Mouse (Mus musculus): ENCODE results near the gene Troap. TPM values are rescaled to one million over a fixed set of nuclear protein-coding genes. Genes with fewer than 3 reads are reported as not detected.

The Troap gene
- polyA plus RNA-seq, 2 experiments: 22.1 to 41.5 TPM

DNA sequence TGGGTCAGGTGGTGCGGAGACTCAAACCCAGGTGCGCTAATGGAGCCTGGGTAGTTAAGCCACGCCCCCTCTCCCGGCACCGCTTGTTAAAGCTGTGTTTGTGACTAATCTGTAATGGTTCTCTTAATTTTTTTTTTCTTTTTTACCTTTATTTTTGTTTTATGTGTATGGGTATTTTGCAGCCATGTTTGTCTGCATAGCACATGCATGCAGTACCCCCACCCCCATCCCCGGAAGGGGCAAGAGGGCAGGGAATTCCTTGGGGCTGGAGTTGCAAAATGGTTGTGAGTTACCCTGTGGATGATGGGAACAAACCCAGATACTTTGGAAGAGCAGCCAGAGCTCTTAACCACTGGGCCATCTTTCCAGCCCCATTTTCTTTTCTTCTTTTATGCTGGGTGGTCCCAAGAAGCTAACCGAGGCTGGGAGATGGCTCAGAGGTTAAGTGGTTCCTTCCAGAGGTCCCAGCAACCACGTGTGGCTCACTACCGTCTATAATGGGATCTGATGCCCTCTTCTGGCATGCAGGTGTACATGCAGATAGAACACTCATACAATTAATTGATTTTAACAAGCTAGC is 39.1 kb downstream of the Troap start:
- H3K4me3 ChIP-seq (replicated peaks; ENCODE audit: low read length): 0 out of 2 replicates have a peak overlapping the region, but pooled peaks have one; percentile 2
- ATAC-seq (ENCODE audit: low FRiP score, low read depth): no peak

DNA sequence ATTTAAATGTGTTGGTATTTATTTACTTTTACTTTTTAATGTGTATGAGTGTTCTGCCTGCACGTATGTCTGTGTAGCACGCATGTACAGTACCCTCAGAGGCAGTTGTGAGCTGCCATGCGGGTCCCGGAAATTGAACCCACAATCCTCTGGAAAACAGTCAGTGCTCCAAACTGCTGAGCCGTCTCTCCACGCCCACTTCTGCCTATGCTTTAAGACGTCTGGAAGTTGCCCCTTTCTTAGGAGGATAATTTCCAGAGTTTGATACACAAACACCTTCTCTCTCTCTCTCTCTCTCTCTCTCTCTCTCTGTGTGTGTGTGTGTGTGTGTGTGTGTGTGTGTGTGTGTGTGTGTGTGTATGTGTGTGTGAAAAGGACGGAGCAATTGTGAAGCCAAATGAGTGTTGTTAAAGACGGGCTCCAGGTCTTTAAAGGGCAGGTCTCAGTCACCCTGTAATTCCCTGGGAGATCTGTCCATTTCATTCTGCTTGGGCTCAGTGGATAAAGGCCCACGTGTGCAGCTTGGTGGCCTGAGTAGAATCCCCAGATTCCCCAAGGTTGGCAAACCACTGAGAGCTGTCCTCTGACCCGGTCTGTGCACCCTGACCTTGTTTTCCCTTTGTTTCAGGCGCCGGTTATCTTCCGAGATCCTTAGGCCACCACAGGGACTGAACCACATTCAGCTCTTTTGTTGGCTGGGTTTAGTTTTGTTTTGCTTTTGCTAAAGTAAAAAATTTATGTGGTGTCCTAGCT is 40.1 kb downstream of the Troap start:
- H3K27ac ChIP-seq (replicated peaks; ENCODE audit: low read depth, low read length): no peak overlapping the region
- ATAC-seq (ENCODE audit: low FRiP score, low read depth) (no peak), DNase-seq (ENCODE audit: low spot score) (no peak)
- 62% methylated on average over 14 of the region's 14 CpGs for WGBS
- H3K9ac ChIP-seq (ENCODE audit: low read depth, low read length, severe bottlenecking): no peak overlapping the region
- H3K36me3 ChIP-seq (ENCODE audit: control insufficient read depth, insufficient read depth, low read length): no peaks in the 10 kb centered on the region
- H3K4me1 ChIP-seq (ENCODE audit: control insufficient read depth, insufficient read depth, low read length): peaks cover 5% of the 10 kb centered on the region; the same call in 1 of the 2 replicates
- no peaks in the 10 kb centered on the region for H3K27me3 ChIP-seq (ENCODE audit: control insufficient read depth, insufficient read depth, low read length)
- no peaks in the 10 kb centered on the region for H3K9me3 ChIP-seq (ENCODE audit: control insufficient read depth, low read length)
- TF ChIP-seq POLR2A (IDR thresholded peaks at IDR 0.05; ENCODE audit: borderline replicate concordance, extremely low read depth, insufficient read depth, insufficient read length): no peak
- H3K4me2 ChIP-seq (replicated peaks; ENCODE audit: low read depth, low read length, severe bottlenecking): no peak overlapping the region
- H3K4me3 ChIP-seq (replicated peaks; ENCODE audit: low read length): no peak overlapping the region

More for the DNA sequence above, 39.1 kb downstream of the Troap start:
- Histone ChIP-seq H3K9ac (ENCODE audit: low read depth, low read length, severe bottlenecking) (no peak overlapping the region), H3K4me1 (ENCODE audit: control insufficient read depth, insufficient read depth, low read length) (peaks cover 5% of the 10 kb centered on the region; the same call in 1 of the 2 replicates), H3K4me2 (replicated peaks; ENCODE audit: low read depth, low read length, severe bottlenecking) (peak overlapping the region; percentile 21; the same call in 1 of the 2 replicates), H3K27ac (replicated peaks; ENCODE audit: low read depth, low read length) (no peak overlapping the region), H3K27me3 (ENCODE audit: control insufficient read depth, insufficient read depth, low read length) (no peaks in the 10 kb centered on the region), H3K36me3 (ENCODE audit: control insufficient read depth, insufficient read depth, low read length) (no peaks in the 10 kb centered on the region), H3K9me3 (ENCODE audit: control insufficient read depth, low read length) (no peaks in the 10 kb centered on the region)
- no peak for TF ChIP-seq POLR2A (IDR thresholded peaks at IDR 0.05; ENCODE audit: borderline replicate concordance, extremely low read depth, insufficient read depth, insufficient read length)
- 2% methylated on average over 9 of the region's 9 CpGs for WGBS
- no peak for DNase-seq (ENCODE audit: low spot score)

DNA sequence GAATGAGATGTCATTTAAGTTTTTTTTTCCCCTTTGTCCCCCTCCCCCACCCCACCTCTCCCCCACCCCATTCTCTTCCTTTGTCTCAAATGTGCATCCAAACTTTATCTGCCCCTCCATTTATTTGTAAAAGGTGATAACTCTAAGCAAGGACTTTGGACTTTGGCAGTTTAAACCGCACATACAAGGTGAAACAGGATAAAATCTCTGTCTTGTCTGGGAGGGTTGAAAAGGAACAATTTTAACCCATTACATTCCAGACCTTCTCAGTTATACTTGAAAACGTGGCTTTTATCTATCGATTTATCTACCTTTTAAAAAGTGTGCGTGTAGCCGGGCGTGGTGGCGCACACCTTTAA is 40.7 kb downstream of the Troap start:
- H3K27ac ChIP-seq (replicated peaks; ENCODE audit: low read depth, low read length): no peak overlapping the region
- H3K4me1 ChIP-seq (ENCODE audit: control insufficient read depth, insufficient read depth, low read length): peaks cover 5% of the 10 kb centered on the region; the same call in 1 of the 2 replicates
- H3K4me3 ChIP-seq (replicated peaks; ENCODE audit: low read length): no peak overlapping the region
- H3K27me3 ChIP-seq (ENCODE audit: control insufficient read depth, insufficient read depth, low read length): no peaks in the 10 kb centered on the region
- no peak for DNase-seq (ENCODE audit: low spot score)
- no peaks in the 10 kb centered on the region for H3K9me3 ChIP-seq (ENCODE audit: control insufficient read depth, low read length)
- 87% methylated on average over 7 of the region's 7 CpGs for WGBS
- no peak overlapping the region for H3K9ac ChIP-seq (ENCODE audit: low read depth, low read length, severe bottlenecking)
- no peak for TF ChIP-seq POLR2A (IDR thresholded peaks at IDR 0.05; ENCODE audit: borderline replicate concordance, extremely low read depth, insufficient read depth, insufficient read length)
- H3K36me3 ChIP-seq (ENCODE audit: control insufficient read depth, insufficient read depth, low read length): no peaks in the 10 kb centered on the region
- no peak overlapping the region for H3K4me2 ChIP-seq (replicated peaks; ENCODE audit: low read depth, low read length, severe bottlenecking)
- no peak for ATAC-seq (ENCODE audit: low FRiP score, low read depth)

DNA sequence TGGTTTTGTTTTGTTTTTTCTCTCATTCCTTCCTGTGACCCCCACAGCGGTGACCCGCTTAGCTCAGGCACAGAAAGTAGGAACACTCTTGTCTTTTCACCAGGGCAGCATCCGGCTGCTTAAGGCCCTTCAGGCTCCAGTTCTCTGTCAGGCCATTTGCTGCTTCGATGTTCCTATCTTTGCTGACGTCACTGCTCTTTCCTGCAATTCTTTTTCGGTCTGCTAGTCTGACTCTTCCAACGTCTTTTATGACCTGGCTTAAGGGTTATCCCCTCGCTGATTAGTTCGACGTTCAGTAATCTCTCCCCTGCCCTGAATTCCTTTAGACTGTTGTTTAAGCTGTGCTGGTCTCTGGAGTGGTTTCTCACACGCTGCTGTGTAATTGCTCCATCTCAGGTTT is 42.2 kb downstream of the Troap start:
- TF ChIP-seq POLR2A (IDR thresholded peaks at IDR 0.05; ENCODE audit: borderline replicate concordance, extremely low read depth, insufficient read depth, insufficient read length): no peak
- Histone ChIP-seq H3K9ac (ENCODE audit: low read depth, low read length, severe bottlenecking) (no peak overlapping the region), H3K27me3 (ENCODE audit: control insufficient read depth, insufficient read depth, low read length) (no peaks in the 10 kb centered on the region), H3K27ac (replicated peaks; ENCODE audit: low read depth, low read length) (no peak overlapping the region; the same call in 1 of the 2 replicates), H3K4me2 (replicated peaks; ENCODE audit: low read depth, low read length, severe bottlenecking) (no peak overlapping the region), H3K4me1 (ENCODE audit: control insufficient read depth, insufficient read depth, low read length) (peaks cover 5% of the 10 kb centered on the region; the same call in 1 of the 2 replicates), H3K36me3 (ENCODE audit: control insufficient read depth, insufficient read depth, low read length) (no peaks in the 10 kb centered on the region), H3K9me3 (ENCODE audit: control insufficient read depth, low read length) (no peaks in the 10 kb centered on the region), H3K4me3 (replicated peaks; ENCODE audit: low read length) (no peak overlapping the region)
- no peak for ATAC-seq (ENCODE audit: low FRiP score, low read depth)
- 38% methylated on average over 11 of the region's 11 CpGs for WGBS
- no peak for DNase-seq (ENCODE audit: low spot score)

DNA sequence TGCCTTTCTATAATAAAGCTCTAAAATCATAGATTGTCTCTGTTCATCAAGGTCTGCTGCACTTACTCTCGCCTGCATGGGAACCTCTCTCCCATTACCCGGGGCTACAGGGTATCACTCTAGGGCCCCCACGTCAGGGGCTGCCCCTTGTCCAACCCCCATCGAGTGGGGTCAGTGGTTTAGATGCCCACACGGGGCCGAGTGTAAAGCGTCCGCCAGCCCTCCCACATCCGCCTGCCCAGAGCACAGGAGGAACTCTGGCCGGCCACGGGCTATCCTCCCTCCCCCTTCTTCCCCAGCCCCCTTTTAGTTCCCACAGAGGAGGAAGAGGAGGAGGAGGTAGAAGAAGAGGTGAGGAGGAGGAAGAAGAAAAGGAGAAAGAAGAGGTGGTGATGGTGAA is 46.4 kb downstream of the Troap start:
- DNase-seq (ENCODE audit: low spot score): no peak
- WGBS: 21% methylated on average over 11 of the region's 11 CpGs
- H3K36me3 ChIP-seq (ENCODE audit: control insufficient read depth, insufficient read depth, low read length): no peaks in the 10 kb centered on the region
- H3K4me3 ChIP-seq (replicated peaks; ENCODE audit: low read length): no peak overlapping the region
- no peak overlapping the region for H3K4me2 ChIP-seq (replicated peaks; ENCODE audit: low read depth, low read length, severe bottlenecking)
- ATAC-seq (ENCODE audit: low FRiP score, low read depth): no peak
- H3K9ac ChIP-seq (ENCODE audit: low read depth, low read length, severe bottlenecking): no peak overlapping the region
- H3K27ac ChIP-seq (replicated peaks; ENCODE audit: low read depth, low read length): no peak overlapping the region
- TF ChIP-seq POLR2A (IDR thresholded peaks at IDR 0.05; ENCODE audit: borderline replicate concordance, extremely low read depth, insufficient read depth, insufficient read length): no peak
- H3K9me3 ChIP-seq (ENCODE audit: control insufficient read depth, low read length): no peaks in the 10 kb centered on the region
- peaks cover 3% of the 10 kb centered on the region; the same call in 1 of the 2 replicates for H3K4me1 ChIP-seq (ENCODE audit: control insufficient read depth, insufficient read depth, low read length)
- no peaks in the 10 kb centered on the region for H3K27me3 ChIP-seq (ENCODE audit: control insufficient read depth, insufficient read depth, low read length)
